ENCODE assay signal across 22 mouse cellular contexts in the genomic region with DNA sequence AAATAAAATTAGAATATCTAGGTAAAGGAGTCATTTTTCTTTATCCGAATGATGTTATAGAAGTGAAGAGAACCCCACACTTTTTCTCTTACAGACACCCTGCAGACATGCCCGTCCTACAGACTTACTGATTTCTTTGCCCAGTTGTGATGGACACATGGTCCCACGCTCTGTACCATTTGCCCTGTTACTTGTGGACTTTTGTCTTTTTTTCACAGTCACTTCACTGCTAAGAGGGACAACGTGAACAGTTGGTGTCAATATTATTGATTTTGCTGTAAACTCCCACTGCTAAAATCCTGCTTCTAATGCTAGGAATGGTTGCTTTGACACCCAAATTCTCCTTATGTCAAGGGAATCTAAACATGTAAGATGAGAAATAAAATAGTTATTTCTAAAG.
A peak's percentile ranks its signal among the peaks of the same experiment; 100 is the strongest.
DNase-seq lines count a peak whose midpoint lies in the region; ATAC-seq and TF ChIP-seq lines count a peak whose summit lies in the region.
"Had no signal": no experiment of that assay in that cellular context is flagged by ENCODE, and none has a peak within 500 bp of the region (broad histone marks: within the 10 kb centered on the region; RNA-seq: fewer than 3 reads in every experiment).

No protein-coding gene starts in this region.

- H3K4me3 ChIP-seq in liver, adult 2 months (ENCODE audit: insufficient read depth, low read depth, low read length) = no peak overlapping the region
- H3K4me3 ChIP-seq in liver, embryonic 12.5 days = no peak overlapping the region
- H3K4me3 ChIP-seq in liver, embryonic 15.5 days (replicated peaks) = no peak overlapping the region
- no peak overlapping the region for H3K4me3 ChIP-seq in liver, embryonic 16.5 days (ENCODE audit: low read depth, low read length)
- no peak overlapping the region for H3K4me3 ChIP-seq in liver, embryonic 11.5 days (ENCODE audit: low read depth, low read length)
- no peak overlapping the region for H3K4me3 ChIP-seq in liver, postnatal 0 days (ENCODE audit: low read depth, low read length)

- WGBS in liver, adult 2 months = 55% methylated on average over 4 of the region's 4 CpGs
- 65% methylated on average over 4 of the region's 4 CpGs for WGBS in liver, embryonic 12.5 days (ENCODE audit: insufficient replicate concordance)
- 59% methylated on average over 4 of the region's 4 CpGs for WGBS in liver, embryonic 15.5 days (ENCODE audit: insufficient replicate concordance)
- WGBS in liver, embryonic 16.5 days (ENCODE audit: insufficient replicate concordance) = 69% methylated on average over 4 of the region's 4 CpGs
- 87% methylated on average over 4 of the region's 4 CpGs for WGBS in liver, embryonic 11.5 days
- WGBS in liver, postnatal 0 days (ENCODE audit: insufficient replicate concordance) = 71% methylated on average over 4 of the region's 4 CpGs

- DNase-seq in liver, adult 2 months (ENCODE audit: extremely low read depth, low read depth, low spot score) = peak; percentile 54
- no peak for DNase-seq in liver
- DNase-seq in liver, embryonic 11.5 days (ENCODE audit: low spot score) = no peak
- DNase-seq in liver, postnatal 0 days = no peak
- DNase-seq in left cerebral cortex, postnatal 10 days (ENCODE audit: extremely low spot score in 1 of 2, low spot score in 2 of 2) = no peak
- DNase-seq: adrenal gland, adult 2 months; adrenal gland, adult 8-10 months; adrenal gland, postnatal 10 days; adrenal gland, postnatal 14 days; adrenal gland, postnatal 25 days; adrenal gland, postnatal 36 days; B cell, adult 2 months; cerebellum, adult 11 months; cerebellum, adult 11-12 months had no signal

- peaks cover 5% of the 10 kb centered on the region for H3K4me1 ChIP-seq in liver, adult 2 months (ENCODE audit: control insufficient read depth, insufficient read depth, low read length)
- H3K4me1 ChIP-seq in liver, embryonic 12.5 days = no peaks in the 10 kb centered on the region
- no peaks in the 10 kb centered on the region for H3K4me1 ChIP-seq in liver, embryonic 15.5 days (replicated peaks)
- no peaks in the 10 kb centered on the region for H3K4me1 ChIP-seq in liver, embryonic 16.5 days (ENCODE audit: control insufficient read depth, low read depth, low read length)
- H3K4me1 ChIP-seq in liver, embryonic 11.5 days (replicated peaks; ENCODE audit: control insufficient read depth, insufficient read depth, low read length) = no peaks in the 10 kb centered on the region
- H3K4me1 ChIP-seq in liver, postnatal 0 days (ENCODE audit: insufficient read depth) = peaks cover 8% of the 10 kb centered on the region; the same call in 1 of the 2 replicates

- no peak for TF ChIP-seq CTCF in liver, adult 2 months (IDR thresholded peaks at IDR 0.05; ENCODE audit: low read depth, low read length)
- TF ChIP-seq CTCF in liver, postnatal 0 days (IDR thresholded peaks at IDR 0.05; ENCODE audit: low read depth) = no peak

- no peak for ATAC-seq in liver, embryonic 12.5 days
- peak; percentile 40; the same call in 1 of the 2 replicates for ATAC-seq in liver, embryonic 15.5 days (ENCODE audit: insufficient read depth)
- ATAC-seq in liver, embryonic 16.5 days (ENCODE audit: low read depth) = peak; percentile 64; the same call in 1 of the 2 replicates
- ATAC-seq in liver, embryonic 11.5 days (replicated peaks; ENCODE audit: low FRiP score) = no peak
- peak; percentile 36; the same call in 1 of the 2 replicates for ATAC-seq in liver, postnatal 0 days
- ATAC-seq: activated CD4-positive, CD25-positive, alpha-beta regulatory T cell, adult 4 months; CD4-positive, CD25-positive, alpha-beta regulatory T cell, adult 4 months; Patski had no signal

- H3K27ac ChIP-seq in liver, adult 2 months (replicated peaks; ENCODE audit: insufficient read depth, low read depth, low read length) = no peak overlapping the region
- H3K27ac ChIP-seq in liver, embryonic 12.5 days = no peak overlapping the region
- H3K27ac ChIP-seq in liver, embryonic 15.5 days (replicated peaks) = no peak overlapping the region
- no peak overlapping the region for H3K27ac ChIP-seq in liver, embryonic 16.5 days (ENCODE audit: low read length)
- H3K27ac ChIP-seq in liver, embryonic 11.5 days (ENCODE audit: low read depth, low read length) = no peak overlapping the region
- H3K27ac ChIP-seq in liver, postnatal 0 days (ENCODE audit: low read depth) = no peak overlapping the region

- H3K27me3 ChIP-seq in liver, adult 2 months (ENCODE audit: control insufficient read depth, insufficient read depth, low read length) = no peaks in the 10 kb centered on the region
- H3K27me3 ChIP-seq in liver, embryonic 12.5 days (replicated peaks) = no peaks in the 10 kb centered on the region
- H3K27me3 ChIP-seq in liver, embryonic 15.5 days = no peaks in the 10 kb centered on the region
- no peaks in the 10 kb centered on the region for H3K27me3 ChIP-seq in liver, embryonic 16.5 days (ENCODE audit: control insufficient read depth, insufficient read depth, low read depth, low read length)
- no peaks in the 10 kb centered on the region for H3K27me3 ChIP-seq in liver, embryonic 11.5 days (replicated peaks; ENCODE audit: control insufficient read depth, insufficient read depth, low read length)
- H3K27me3 ChIP-seq in liver, postnatal 0 days (ENCODE audit: insufficient read depth, low read length) = no peaks in the 10 kb centered on the region
- H3K27me3 ChIP-seq: CH12.LX, Patski had no signal

- H3K36me3 ChIP-seq in liver, adult 2 months (ENCODE audit: control insufficient read depth, insufficient read depth, low read length) = peaks cover 10% of the 10 kb centered on the region
- H3K36me3 ChIP-seq in liver, embryonic 12.5 days = peaks cover 13% of the 10 kb centered on the region; the same call in 1 of the 2 replicates
- H3K36me3 ChIP-seq in liver, embryonic 15.5 days (replicated peaks) = peaks cover 4% of the 10 kb centered on the region; the same call in 1 of the 2 replicates
- H3K36me3 ChIP-seq in liver, embryonic 16.5 days (ENCODE audit: control insufficient read depth, insufficient read depth) = peaks cover 4% of the 10 kb centered on the region; the same call in 1 of the 2 replicates
- no peaks in the 10 kb centered on the region for H3K36me3 ChIP-seq in liver, embryonic 11.5 days (ENCODE audit: control insufficient read depth, insufficient read depth, low read length)
- peaks cover 10% of the 10 kb centered on the region; the same call in 1 of the 2 replicates for H3K36me3 ChIP-seq in liver, postnatal 0 days (replicated peaks; ENCODE audit: insufficient read depth, low read length)

- H3K4me2 ChIP-seq in liver, embryonic 12.5 days = no peak overlapping the region
- no peak overlapping the region for H3K4me2 ChIP-seq in liver, embryonic 15.5 days
- H3K4me2 ChIP-seq in liver, embryonic 16.5 days (ENCODE audit: low read depth, low read length) = no peak overlapping the region
- no peak overlapping the region for H3K4me2 ChIP-seq in liver, embryonic 11.5 days
- no peak overlapping the region for H3K4me2 ChIP-seq in liver, postnatal 0 days (ENCODE audit: low read depth, low read length)

- TF ChIP-seq POLR2A in liver, adult 2 months (IDR thresholded peaks at IDR 0.05; ENCODE audit: extremely low read depth, insufficient read depth, low read length) = no peak

- no peaks in the 10 kb centered on the region for H3K79me2 ChIP-seq in liver, adult 2 months (ENCODE audit: control insufficient read depth, insufficient read depth, low read length)

- no peaks in the 10 kb centered on the region for H3K9me3 ChIP-seq in liver, embryonic 12.5 days (replicated peaks)
- H3K9me3 ChIP-seq in liver, embryonic 15.5 days (replicated peaks) = no peaks in the 10 kb centered on the region
- no peaks in the 10 kb centered on the region for H3K9me3 ChIP-seq in liver, embryonic 16.5 days (replicated peaks; ENCODE audit: control insufficient read depth, low read length)
- H3K9me3 ChIP-seq in liver, embryonic 11.5 days (ENCODE audit: control insufficient read depth, low read length) = no peaks in the 10 kb centered on the region
- H3K9me3 ChIP-seq in liver, postnatal 0 days (ENCODE audit: low read length) = no peaks in the 10 kb centered on the region
- H3K9me3 ChIP-seq: G1E had no signal

- H3K9ac ChIP-seq in liver, adult 2 months (ENCODE audit: low read depth, low read length) = no peak overlapping the region
- H3K9ac ChIP-seq in liver, embryonic 12.5 days = no peak overlapping the region
- no peak overlapping the region for H3K9ac ChIP-seq in liver, embryonic 15.5 days
- H3K9ac ChIP-seq in liver, embryonic 16.5 days (ENCODE audit: low read depth, low read length) = no peak overlapping the region
- H3K9ac ChIP-seq in liver, embryonic 11.5 days (ENCODE audit: low read depth, low read length) = no peak overlapping the region
- H3K9ac ChIP-seq in liver, postnatal 0 days (replicated peaks) = no peak overlapping the region

- TF ChIP-seq EP300 in liver, postnatal 0 days (IDR thresholded peaks at IDR 0.05; ENCODE audit: low read depth) = no peak

- intact Hi-C loops in left cerebral cortex, postnatal 10 days (cut with DNase I) = no loop called here

Comparison
In these comparisons a context has a peak if more than half of its experiments do, and no peak if none do; other contexts are left out.
1. ATAC-seq: peak in liver, embryonic 15.5 days (single experiment), liver, embryonic 16.5 days (single experiment) and liver, postnatal 0 days (single experiment); none in liver, embryonic 12.5 days (single experiment) and liver, embryonic 11.5 days (single experiment).